Comparison of ENCODE assay signal across 8 mouse cellular contexts in the genomic region with DNA sequence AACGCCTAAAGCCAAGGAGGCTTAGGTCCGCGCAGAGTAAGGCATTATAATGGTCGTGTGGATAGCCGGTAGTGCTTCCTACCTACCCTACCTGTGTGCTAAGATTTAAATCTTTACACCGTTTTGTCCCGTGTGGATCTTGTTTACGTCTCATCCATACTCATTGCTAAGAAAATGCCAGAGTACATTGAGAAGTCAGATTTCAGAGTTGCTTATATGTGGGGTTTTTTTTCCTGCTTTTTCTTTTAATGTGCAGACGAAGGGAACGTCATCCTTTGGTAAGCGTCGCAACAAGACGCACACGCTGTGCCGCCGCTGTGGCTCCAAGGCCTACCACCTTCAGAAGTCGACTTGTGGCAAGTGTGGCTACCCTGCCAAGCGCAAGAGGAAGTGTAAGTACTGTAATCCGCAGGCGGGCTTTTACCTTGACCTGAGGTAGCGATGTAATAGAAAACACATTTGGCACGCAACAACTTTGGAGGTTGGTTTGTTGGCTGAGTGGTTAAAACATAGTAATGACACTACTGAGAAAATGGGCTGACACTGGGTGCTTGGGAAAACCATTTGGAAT. TPM values are rescaled to one million over a fixed set of nuclear protein-coding genes. Genes with fewer than 3 reads are reported as not detected.
DNase-seq lines count a peak whose midpoint lies in the region; ATAC-seq and TF ChIP-seq lines count a peak whose summit lies in the region.

No protein-coding gene starts in this region.

- WGBS in forebrain, postnatal 0 days: 3% methylated on average over 22 of the region's 22 CpGs
- under 1% methylated on average over 22 of the region's 22 CpGs for WGBS in limb, embryonic 15.5 days
- WGBS in olfactory bulb, adult 2 months: 2% methylated on average over 22 of the region's 22 CpGs

- peak overlapping the region; percentile 99 for H3K4me3 ChIP-seq in ES-Bruce4 (ENCODE audit: low read depth, low read length)
- peak overlapping the region; percentile 88 for H3K4me3 ChIP-seq in forebrain, postnatal 0 days (ENCODE audit: low read depth, low read length)
- H3K4me3 ChIP-seq in limb, embryonic 15.5 days: peak overlapping the region; percentile 81
- peak overlapping the region; percentile 89 for H3K4me3 ChIP-seq in olfactory bulb, adult 2 months (ENCODE audit: insufficient read depth, low read depth, low read length)

- no peaks in the 10 kb centered on the region for H3K9me3 ChIP-seq in ES-Bruce4 (replicated peaks; ENCODE audit: control insufficient read depth, insufficient read depth, low read length, poor library complexity, severe bottlenecking)
- H3K9me3 ChIP-seq in forebrain, postnatal 0 days (ENCODE audit: low read length): no peaks in the 10 kb centered on the region
- H3K9me3 ChIP-seq in limb, embryonic 15.5 days: no peaks in the 10 kb centered on the region

- no peak for TF ChIP-seq CTCF in ES-Bruce4 (IDR thresholded peaks at IDR 0.05; ENCODE audit: low read depth, low read length)
- no peak for TF ChIP-seq CTCF in forebrain, postnatal 0 days (IDR thresholded peaks at IDR 0.05; ENCODE audit: low read depth)
- no peak for TF ChIP-seq CTCF in olfactory bulb, adult 2 months (IDR thresholded peaks at IDR 0.05; ENCODE audit: insufficient read depth, low read depth, low read length)

- peaks cover 52% of the 10 kb centered on the region for H3K36me3 ChIP-seq in ES-Bruce4 (ENCODE audit: control insufficient read depth, insufficient read depth, low read length, poor library complexity, severe bottlenecking)
- H3K36me3 ChIP-seq in forebrain, postnatal 0 days (ENCODE audit: insufficient read depth): peaks cover 33% of the 10 kb centered on the region
- H3K36me3 ChIP-seq in limb, embryonic 15.5 days: peaks cover 43% of the 10 kb centered on the region

- TF ChIP-seq POLR2A in ES-Bruce4 (IDR thresholded peaks at IDR 0.05; ENCODE audit: insufficient read depth, low read length): no peak
- TF ChIP-seq POLR2A in olfactory bulb, adult 2 months (IDR thresholded peaks at IDR 0.05; ENCODE audit: insufficient read depth, low read depth, low read length): no peak

- H3K4me2 ChIP-seq in forebrain, postnatal 0 days (ENCODE audit: low read depth): peak overlapping the region; percentile 63
- H3K4me2 ChIP-seq in limb, embryonic 15.5 days: peak overlapping the region; percentile 54

- no peaks in the 10 kb centered on the region for H3K27me3 ChIP-seq in ES-Bruce4 (ENCODE audit: control insufficient read depth, insufficient read depth, low read length, poor library complexity, severe bottlenecking)
- H3K27me3 ChIP-seq in forebrain, postnatal 0 days (ENCODE audit: insufficient read depth, low read length): no peaks in the 10 kb centered on the region
- H3K27me3 ChIP-seq in limb, embryonic 15.5 days: no peaks in the 10 kb centered on the region

- ATAC-seq in forebrain, postnatal 0 days: no peak; the same call in 1 of the 2 replicates
- no peak for ATAC-seq in limb, embryonic 15.5 days (ENCODE audit: insufficient number of reproducible peaks, low FRiP score, low TSS enrichment, low read depth)

- peaks cover 4% of the 10 kb centered on the region for H3K4me1 ChIP-seq in ES-Bruce4 (ENCODE audit: control insufficient read depth, insufficient read depth, low read length)
- peaks cover 9% of the 10 kb centered on the region for H3K4me1 ChIP-seq in forebrain, postnatal 0 days (ENCODE audit: insufficient read depth)
- peaks cover 17% of the 10 kb centered on the region for H3K4me1 ChIP-seq in limb, embryonic 15.5 days
- H3K4me1 ChIP-seq in olfactory bulb, adult 2 months (ENCODE audit: control insufficient read depth, insufficient read depth, low read length): peaks cover 4% of the 10 kb centered on the region; the same call in 1 of the 2 replicates

- H3K27ac ChIP-seq in ES-Bruce4 (ENCODE audit: insufficient read depth, low read length): peak overlapping the region; percentile 10
- peak overlapping the region; percentile 85 for H3K27ac ChIP-seq in forebrain, postnatal 0 days (ENCODE audit: low read depth, low read length)
- H3K27ac ChIP-seq in limb, embryonic 15.5 days: peak overlapping the region; percentile 97
- H3K27ac ChIP-seq in olfactory bulb, adult 2 months (ENCODE audit: insufficient read depth, low read depth, low read length): no peak overlapping the region; the same call in 1 of the 2 replicates

- peak; percentile 87 for DNase-seq in heart, adult 11 months
- DNase-seq in heart, postnatal 4 days: no peak
- DNase-seq in forebrain, postnatal 0 days: no peak
- no peak for DNase-seq in gastrocnemius, postnatal 25 days
- DNase-seq in frontal cortex, postnatal 25 days (ENCODE audit: low spot score in 2 of 2): no peak

- peak overlapping the region; percentile 76 for H3K9ac ChIP-seq in ES-Bruce4 (ENCODE audit: low read depth, poor library complexity, severe bottlenecking)
- H3K9ac ChIP-seq in forebrain, postnatal 0 days: peak overlapping the region; percentile 92
- H3K9ac ChIP-seq in limb, embryonic 15.5 days: peak overlapping the region; percentile 82

- TF ChIP-seq EP300 in ES-Bruce4 (IDR thresholded peaks at IDR 0.05; ENCODE audit: insufficient read depth, low read depth, low read length): no peak

RNA-seq across cellular contexts. Expression of a gene that starts 0.7 kb away (rescaled TPM):
- 100 to 1,000 TPM; 274 to 281 TPM for total RNA-seq in heart, postnatal 4 days (2021)
- 685 and 750 TPM in 2 replicates for polyA plus RNA-seq in ES-Bruce4 (2011; ENCODE audit: insufficient read depth, insufficient read length, low read depth, missing spikeins)
- total RNA-seq in forebrain, postnatal 0 days (2014; rRNA removed): 272 and 533 TPM in 2 replicates
- polyA plus RNA-seq in forebrain, postnatal 0 days (2015; fragmentation: Nextera tagmentation; extraction: Ambion mirVana): 400 and 543 TPM in 2 replicates
- polyA plus RNA-seq in limb, embryonic 15.5 days (2015; fragmentation: Nextera tagmentation; extraction: Ambion mirVana): 448 and 621 TPM in 2 replicates
- polyA plus RNA-seq in olfactory bulb, adult 2 months (2012; ENCODE audit: insufficient read depth, insufficient read length, low replicate concordance, missing spikeins): not detected in 2 replicates
- total RNA-seq in gastrocnemius, postnatal 25 days (2021): 100 to 1,000 TPM; 168 to 176 TPM

RNA-seq across cellular contexts. Expression of a gene that starts 8.8 kb away (rescaled TPM):
- 1 to 10 TPM; 5.9 to 6.1 TPM for total RNA-seq in heart, postnatal 4 days (2021)
- polyA plus RNA-seq in ES-Bruce4 (2011; ENCODE audit: insufficient read depth, insufficient read length, low read depth, missing spikeins): 0.67 and 0.82 TPM in 2 replicates
- 0.29 and 0.54 TPM in 2 replicates for total RNA-seq in forebrain, postnatal 0 days (2014; rRNA removed)
- polyA plus RNA-seq in forebrain, postnatal 0 days (2015; fragmentation: Nextera tagmentation; extraction: Ambion mirVana): 0.08 and 0.41 TPM in 2 replicates
- polyA plus RNA-seq in limb, embryonic 15.5 days (2015; fragmentation: Nextera tagmentation; extraction: Ambion mirVana): 0.91 and 1.4 TPM in 2 replicates
- not detected in 2 replicates for polyA plus RNA-seq in olfactory bulb, adult 2 months (2012; ENCODE audit: insufficient read depth, insufficient read length, low replicate concordance, missing spikeins)
- total RNA-seq in gastrocnemius, postnatal 25 days (2021): 1 to 10 TPM; 1.9 to 2.1 TPM

RNA-seq across cellular contexts. Expression of a gene that starts 26.5 kb away (rescaled TPM):
- total RNA-seq in heart, postnatal 4 days (2021): 10 to 100 TPM; 16.7 to 16.9 TPM
- polyA plus RNA-seq in ES-Bruce4 (2011; ENCODE audit: insufficient read depth, insufficient read length, low read depth, missing spikeins): 24.6 and 26.0 TPM in 2 replicates
- total RNA-seq in forebrain, postnatal 0 days (2014; rRNA removed): 19.7 and 24.1 TPM in 2 replicates
- polyA plus RNA-seq in forebrain, postnatal 0 days (2015; fragmentation: Nextera tagmentation; extraction: Ambion mirVana): 7.7 and 10.8 TPM in 2 replicates
- 15.4 and 16.1 TPM in 2 replicates for polyA plus RNA-seq in limb, embryonic 15.5 days (2015; fragmentation: Nextera tagmentation; extraction: Ambion mirVana)
- polyA plus RNA-seq in olfactory bulb, adult 2 months (2012; ENCODE audit: insufficient read depth, insufficient read length, low replicate concordance, missing spikeins): not detected in 2 replicates
- 10 to 100 TPM; 11.5 to 11.6 TPM for total RNA-seq in gastrocnemius, postnatal 25 days (2021)

RNA-seq across cellular contexts. Expression of a gene that starts 53.6 kb away (rescaled TPM):
- total RNA-seq in heart, postnatal 4 days (2021): under 1 TPM; 0.10 to 0.32 TPM
- polyA plus RNA-seq in ES-Bruce4 (2011; ENCODE audit: insufficient read depth, insufficient read length, low read depth, missing spikeins): 0.24 TPM in 1 of 2 replicates, not detected in the other
- 0.05 TPM in 1 of 2 replicates, not detected in the other for total RNA-seq in forebrain, postnatal 0 days (2014; rRNA removed)
- 0.06 and 0.11 TPM in 2 replicates for polyA plus RNA-seq in forebrain, postnatal 0 days (2015; fragmentation: Nextera tagmentation; extraction: Ambion mirVana)
- polyA plus RNA-seq in limb, embryonic 15.5 days (2015; fragmentation: Nextera tagmentation; extraction: Ambion mirVana): 0.15 and 0.37 TPM in 2 replicates
- polyA plus RNA-seq in olfactory bulb, adult 2 months (2012; ENCODE audit: insufficient read depth, insufficient read length, low replicate concordance, missing spikeins): not detected in 2 replicates
- 1 to 10 TPM; 1.4 to 1.8 TPM for total RNA-seq in gastrocnemius, postnatal 25 days (2021)
